Mouse (Mus musculus): Measurements from ENCODE around the gene Gm37240. TPM values are rescaled to one million over a fixed set of nuclear protein-coding genes. Genes with fewer than 3 reads are reported as not detected.

The Gm37240 gene
- polyA plus RNA-seq, 1 experiment from 2014 or later = 3.3 TPM

DNA sequence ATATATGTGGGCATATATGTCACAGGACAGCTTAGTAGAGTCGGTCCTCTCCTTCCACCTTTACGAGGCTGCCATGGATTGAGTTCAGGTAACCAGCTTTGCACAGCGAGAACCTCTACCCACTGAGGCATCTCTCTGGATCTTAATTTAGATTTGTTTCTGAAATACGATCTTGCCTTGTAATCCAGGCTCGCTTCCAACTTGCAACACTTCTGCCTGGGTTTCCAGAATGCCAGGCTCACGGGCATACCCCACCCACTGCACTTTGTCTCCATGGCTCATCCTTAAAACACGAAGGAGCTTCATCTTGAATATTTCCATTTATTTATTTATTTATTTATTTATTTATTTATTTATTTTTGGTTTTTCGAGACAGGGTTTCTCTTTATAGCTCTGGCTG, 202.0 kb downstream of the Gm37240 start:
- Histone ChIP-seq H3K27me3 (replicated peaks; ENCODE audit: control insufficient read depth, insufficient read depth, low read length) (no peaks in the 10 kb centered on the region), H3K4me1 (replicated peaks; ENCODE audit: control insufficient read depth, insufficient read depth, low read length) (no peaks in the 10 kb centered on the region), H3K27ac (ENCODE audit: low read depth, low read length) (no peak overlapping the region), H3K9me3 (ENCODE audit: control insufficient read depth) (no peaks in the 10 kb centered on the region), H3K4me3 (ENCODE audit: low read depth, low read length) (no peak overlapping the region), H3K36me3 (ENCODE audit: control insufficient read depth, insufficient read depth) (no peaks in the 10 kb centered on the region), H3K4me2 (replicated peaks; ENCODE audit: low read depth) (no peak overlapping the region), H3K9ac (ENCODE audit: low read depth, low read length) (no peak overlapping the region)
- TF ChIP-seq CTCF (IDR thresholded peaks at IDR 0.05; ENCODE audit: low read depth) = no peak
- 85% methylated on average over 8 of the region's 8 CpGs for WGBS
- no peak for ATAC-seq

DNA sequence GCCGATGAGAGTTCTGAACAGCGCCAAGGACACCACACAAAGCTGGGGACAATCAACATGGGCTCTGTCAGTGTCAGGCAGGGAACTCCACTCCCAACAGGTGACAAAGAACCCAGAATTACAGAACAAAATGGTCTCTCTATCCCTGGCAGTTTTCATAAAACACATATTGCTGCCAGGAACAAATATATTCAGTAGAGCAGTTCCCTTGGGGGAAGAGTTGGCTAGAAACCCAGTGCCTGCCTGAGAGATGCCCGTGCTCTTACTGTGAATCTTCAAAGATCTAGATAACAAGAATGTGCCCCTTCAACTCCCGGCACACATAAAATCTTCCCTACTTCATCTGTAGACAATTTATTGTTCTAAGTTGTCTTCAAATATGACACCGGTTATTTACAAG, 203.7 kb downstream of the Gm37240 start:
- H3K27me3 ChIP-seq (replicated peaks; ENCODE audit: control insufficient read depth, insufficient read depth, low read length) = no peaks in the 10 kb centered on the region
- TF ChIP-seq CTCF (IDR thresholded peaks at IDR 0.05; ENCODE audit: low read depth) = no peak
- 88% methylated on average over 5 of the region's 5 CpGs for WGBS
- no peak overlapping the region for H3K4me3 ChIP-seq (ENCODE audit: low read depth, low read length)
- no peaks in the 10 kb centered on the region for H3K9me3 ChIP-seq (ENCODE audit: control insufficient read depth)
- no peak overlapping the region for H3K27ac ChIP-seq (ENCODE audit: low read depth, low read length)
- H3K4me2 ChIP-seq (replicated peaks; ENCODE audit: low read depth) = no peak overlapping the region
- H3K4me1 ChIP-seq (replicated peaks; ENCODE audit: control insufficient read depth, insufficient read depth, low read length) = no peaks in the 10 kb centered on the region
- no peak for ATAC-seq
- H3K36me3 ChIP-seq (ENCODE audit: control insufficient read depth, insufficient read depth) = no peaks in the 10 kb centered on the region
- no peak overlapping the region for H3K9ac ChIP-seq (ENCODE audit: low read depth, low read length)

DNA sequence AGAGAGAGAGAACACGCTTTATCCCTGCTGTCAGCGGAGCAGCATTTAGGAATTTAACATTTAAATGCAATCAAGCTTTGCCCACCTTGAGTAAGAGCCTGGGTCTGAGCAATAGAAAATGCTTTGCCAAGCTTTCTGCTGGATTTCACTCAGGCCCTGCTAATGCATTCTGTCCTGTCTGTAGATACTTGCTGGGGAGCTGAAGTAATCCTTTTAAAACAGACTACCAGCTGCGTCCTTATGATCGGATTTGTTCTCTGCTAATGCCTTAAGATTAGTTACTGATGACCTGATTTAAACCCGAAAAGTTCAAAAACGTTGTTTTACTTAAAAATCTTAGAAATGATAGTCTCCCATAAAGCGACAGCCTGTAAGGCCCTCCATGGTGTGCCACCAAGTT, 206.2 kb downstream of the Gm37240 start:
- 84% methylated on average over 7 of the region's 7 CpGs for WGBS
- no peak overlapping the region for H3K4me3 ChIP-seq (ENCODE audit: low read depth, low read length)
- no peaks in the 10 kb centered on the region for H3K27me3 ChIP-seq (replicated peaks; ENCODE audit: control insufficient read depth, insufficient read depth, low read length)
- no peak overlapping the region for H3K27ac ChIP-seq (ENCODE audit: low read depth, low read length)
- no peak overlapping the region for H3K4me2 ChIP-seq (replicated peaks; ENCODE audit: low read depth)
- H3K9ac ChIP-seq (ENCODE audit: low read depth, low read length) = no peak overlapping the region
- TF ChIP-seq CTCF (IDR thresholded peaks at IDR 0.05; ENCODE audit: low read depth) = no peak
- ATAC-seq = no peak
- H3K9me3 ChIP-seq (ENCODE audit: control insufficient read depth) = no peaks in the 10 kb centered on the region
- H3K4me1 ChIP-seq (replicated peaks; ENCODE audit: control insufficient read depth, insufficient read depth, low read length) = no peaks in the 10 kb centered on the region
- H3K36me3 ChIP-seq (ENCODE audit: control insufficient read depth, insufficient read depth) = no peaks in the 10 kb centered on the region

DNA sequence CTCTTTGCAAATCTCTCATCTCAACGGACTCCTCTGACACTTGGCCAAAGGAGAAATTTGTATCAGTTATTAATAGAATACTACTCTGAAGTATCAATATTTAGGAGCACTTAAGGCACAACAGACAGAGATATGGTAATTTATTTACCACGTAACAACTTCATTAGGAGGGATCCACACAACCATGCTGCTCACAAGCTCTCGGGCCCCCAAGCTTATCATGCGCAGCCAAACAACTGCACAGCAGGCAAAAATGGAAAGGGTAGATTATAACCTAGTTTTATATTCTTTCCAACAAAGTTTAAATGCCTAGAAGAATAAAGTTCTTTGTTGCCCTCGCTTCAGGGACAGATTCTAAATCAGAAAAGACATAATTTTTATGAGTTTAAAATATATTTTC, 207.4 kb downstream of the Gm37240 start:
- Histone ChIP-seq H3K36me3 (ENCODE audit: control insufficient read depth, insufficient read depth) (no peaks in the 10 kb centered on the region), H3K9me3 (ENCODE audit: control insufficient read depth) (no peaks in the 10 kb centered on the region), H3K4me2 (replicated peaks; ENCODE audit: low read depth) (no peak overlapping the region), H3K4me1 (replicated peaks; ENCODE audit: control insufficient read depth, insufficient read depth, low read length) (no peaks in the 10 kb centered on the region), H3K27me3 (replicated peaks; ENCODE audit: control insufficient read depth, insufficient read depth, low read length) (no peaks in the 10 kb centered on the region), H3K27ac (ENCODE audit: low read depth, low read length) (no peak overlapping the region), H3K4me3 (ENCODE audit: low read depth, low read length) (no peak overlapping the region), H3K9ac (ENCODE audit: low read depth, low read length) (no peak overlapping the region)
- 86% methylated on average over 5 of the region's 5 CpGs for WGBS
- ATAC-seq = no peak
- no peak for TF ChIP-seq CTCF (IDR thresholded peaks at IDR 0.05; ENCODE audit: low read depth)

DNA sequence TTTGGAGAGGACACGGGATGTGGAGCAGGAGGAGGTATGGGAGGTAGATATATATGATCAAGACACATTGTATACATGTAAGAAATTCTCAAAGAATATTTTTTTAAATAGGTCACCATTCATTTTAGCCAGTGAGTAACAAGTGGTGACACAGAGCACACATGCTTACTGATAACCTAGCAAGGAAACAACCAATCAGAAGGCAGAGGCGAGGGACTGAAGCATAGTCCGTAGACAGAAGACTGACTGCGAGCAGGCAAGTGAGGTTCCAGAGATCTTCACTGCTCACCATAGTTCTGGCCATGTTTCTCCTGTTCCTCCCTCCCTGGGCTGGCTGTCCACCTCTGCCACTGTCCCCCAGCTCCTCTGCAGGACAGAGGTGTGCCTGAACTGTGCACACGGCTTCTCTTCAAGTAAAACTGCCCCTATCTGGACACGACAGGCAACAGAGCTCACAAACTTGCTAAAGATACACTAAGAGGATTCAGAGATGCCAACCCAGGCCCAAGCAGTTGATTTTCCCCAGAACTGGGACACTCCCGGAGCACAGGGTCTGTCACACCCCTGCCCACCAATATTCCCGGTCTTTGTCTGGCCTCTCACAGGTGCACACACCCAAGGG, 207.9 kb downstream of the Gm37240 start:
- no peak overlapping the region for H3K27ac ChIP-seq (ENCODE audit: low read depth, low read length)

DNA sequence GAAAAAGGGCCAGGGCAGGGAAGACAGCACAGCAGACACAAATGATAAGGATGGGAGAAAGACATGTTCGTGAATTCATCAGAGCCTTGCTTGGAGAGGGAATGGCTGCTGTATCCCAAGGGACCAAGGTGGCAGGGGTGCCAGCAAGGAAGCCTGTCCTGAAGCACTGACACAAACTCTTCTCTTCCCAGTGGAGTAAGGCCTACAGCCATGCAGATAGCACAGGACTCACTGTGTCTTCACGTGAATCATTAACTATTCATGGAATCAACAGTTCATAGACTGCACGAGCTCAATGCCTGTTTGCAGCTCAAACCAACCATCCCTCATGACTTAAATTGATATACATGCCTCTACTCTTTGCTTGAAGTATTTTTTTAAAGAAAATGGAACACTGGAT, 209.4 kb downstream of the Gm37240 start:
- Histone ChIP-seq H3K9ac (ENCODE audit: low read depth, low read length) (no peak overlapping the region), H3K9me3 (ENCODE audit: control insufficient read depth) (no peaks in the 10 kb centered on the region), H3K27me3 (replicated peaks; ENCODE audit: control insufficient read depth, insufficient read depth, low read length) (no peaks in the 10 kb centered on the region), H3K36me3 (ENCODE audit: control insufficient read depth, insufficient read depth) (no peaks in the 10 kb centered on the region), H3K4me2 (replicated peaks; ENCODE audit: low read depth) (no peak overlapping the region), H3K4me1 (replicated peaks; ENCODE audit: control insufficient read depth, insufficient read depth, low read length) (no peaks in the 10 kb centered on the region), H3K27ac (ENCODE audit: low read depth, low read length) (no peak overlapping the region), H3K4me3 (ENCODE audit: low read depth, low read length) (no peak overlapping the region)
- ATAC-seq = no peak
- WGBS = 47% methylated on average over 3 of the region's 3 CpGs
- no peak for TF ChIP-seq CTCF (IDR thresholded peaks at IDR 0.05; ENCODE audit: low read depth)

More for the DNA sequence above, 207.9 kb downstream of the Gm37240 start:
- WGBS = 82% methylated on average over 8 of the region's 8 CpGs
- H3K9me3 ChIP-seq (ENCODE audit: control insufficient read depth) = no peaks in the 10 kb centered on the region
- no peak for TF ChIP-seq CTCF (IDR thresholded peaks at IDR 0.05; ENCODE audit: low read depth)
- no peak overlapping the region for H3K4me3 ChIP-seq (ENCODE audit: low read depth, low read length)
- no peaks in the 10 kb centered on the region for H3K27me3 ChIP-seq (replicated peaks; ENCODE audit: control insufficient read depth, insufficient read depth, low read length)
- H3K36me3 ChIP-seq (ENCODE audit: control insufficient read depth, insufficient read depth) = no peaks in the 10 kb centered on the region
- no peak for ATAC-seq
- no peaks in the 10 kb centered on the region for H3K4me1 ChIP-seq (replicated peaks; ENCODE audit: control insufficient read depth, insufficient read depth, low read length)
- H3K4me2 ChIP-seq (replicated peaks; ENCODE audit: low read depth) = no peak overlapping the region
- H3K9ac ChIP-seq (ENCODE audit: low read depth, low read length) = no peak overlapping the region

DNA sequence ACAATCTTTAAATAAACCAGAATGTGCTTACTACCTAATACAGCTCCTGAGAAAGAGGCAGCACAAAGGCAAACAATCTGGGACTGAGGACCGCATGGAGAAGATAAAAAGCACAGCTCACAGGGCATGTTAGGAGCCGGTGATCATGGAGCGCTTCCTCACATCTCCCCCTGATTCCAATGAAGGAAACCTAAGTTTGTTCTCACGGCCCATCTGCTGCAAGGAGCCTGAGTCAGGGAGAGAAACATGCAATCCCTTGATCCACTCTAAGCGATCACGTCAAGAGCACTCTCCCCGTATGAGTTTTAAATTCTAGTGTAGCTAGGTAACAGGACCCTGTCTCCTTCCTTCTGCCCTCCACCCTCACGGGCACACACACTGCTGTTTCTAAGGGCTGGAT, 210.2 kb downstream of the Gm37240 start:
- H3K9ac ChIP-seq (ENCODE audit: low read depth, low read length) = no peak overlapping the region
- H3K27ac ChIP-seq (ENCODE audit: low read depth, low read length) = no peak overlapping the region
- H3K27me3 ChIP-seq (replicated peaks; ENCODE audit: control insufficient read depth, insufficient read depth, low read length) = no peaks in the 10 kb centered on the region
- no peak for TF ChIP-seq CTCF (IDR thresholded peaks at IDR 0.05; ENCODE audit: low read depth)
- no peaks in the 10 kb centered on the region for H3K36me3 ChIP-seq (ENCODE audit: control insufficient read depth, insufficient read depth)
- H3K4me1 ChIP-seq (replicated peaks; ENCODE audit: control insufficient read depth, insufficient read depth, low read length) = no peaks in the 10 kb centered on the region
- H3K4me3 ChIP-seq (ENCODE audit: low read depth, low read length) = no peak overlapping the region
- no peaks in the 10 kb centered on the region for H3K9me3 ChIP-seq (ENCODE audit: control insufficient read depth)
- 64% methylated on average over 8 of the region's 8 CpGs for WGBS
- ATAC-seq = no peak
- H3K4me2 ChIP-seq (replicated peaks; ENCODE audit: low read depth) = no peak overlapping the region

Measured in intestine, postnatal 0 days (tissue).